Mouse (Mus musculus) kidney, postnatal 0 days (tissue): ENCODE measurements around the gene Ndc1. TPM values are rescaled to one million over a fixed set of nuclear protein-coding genes. Genes with fewer than 3 reads are reported as not detected.

Experiments used
- ATAC-seq: fragments of 200-750 bp; cut with Nextera tagmentation; replicated peaks from 2 replicates; pipeline ENCODE4 v1.8.0; 2017; ENCODE audit warnings: low read depth, moderate number of reproducible peaks, moderate TSS enrichment, moderate library complexity; ENCODE audit not compliant: low FRiP score
- DNase-seq: peaks from one replicate; pipeline ENCODE4 v3.0.0-alpha.2; 2016; ENCODE audit warnings: low spot score
- H3K27ac ChIP-seq: fragments of 300-500 bp; sonication (generic); 2 replicates; pipeline ENCODE4 v1.5.1; 2014; ENCODE audit warnings: mild to moderate bottlenecking
- H3K27me3 ChIP-seq: fragments of 300-500 bp; sonication (generic); 2 replicates; pipeline ENCODE4 v1.6.1; 2014; ENCODE audit warnings: low read length, mixed read lengths; ENCODE audit not compliant: insufficient read depth
- H3K36me3 ChIP-seq: fragments of 300-500 bp; sonication (generic); 2 replicates; pipeline ENCODE4 v1.6.1; 2014; ENCODE audit warnings: low read length, mixed read lengths; ENCODE audit not compliant: insufficient read depth
- H3K4me1 ChIP-seq: fragments of 300-500 bp; sonication (generic); replicated peaks from 2 replicates; pipeline ENCODE4 v1.6.1; 2014; ENCODE audit warnings: antibody characterized with exemption, low read length, mixed read lengths; ENCODE audit not compliant: insufficient read depth
- H3K4me2 ChIP-seq: fragments of 300-500 bp; sonication (generic); 2 replicates; pipeline ENCODE4 v1.6.1; 2014; ENCODE audit warnings: mild to moderate bottlenecking, low read length, moderate library complexity, mixed read lengths
- H3K4me3 ChIP-seq: fragments of 300-500 bp; sonication (generic); replicated peaks from 2 replicates; pipeline ENCODE4 v1.5.1; 2014; ENCODE audit warnings: low read depth, low read length
- H3K9ac ChIP-seq: fragments of 300-500 bp; sonication (generic); 2 replicates; pipeline ENCODE4 v1.6.1; 2014; ENCODE audit warnings: low read depth, low read length
- H3K9me3 ChIP-seq: fragments of 300-500 bp; sonication (generic); replicated peaks from 2 replicates; pipeline ENCODE4 v1.6.1; 2016; ENCODE audit warnings: low read length, inconsistent platforms, mixed read lengths
- CTCF ChIP-seq: IDR thresholded peaks from 2 replicates; pipeline ENCODE4 v1.5.1; 2016; ENCODE audit warnings: antibody characterized with exemption, low read depth, mild to moderate bottlenecking, moderate library complexity
- WGBS: fragments of 180-500 bp; shearing (Covaris S2); extraction: QIAGEN DNeasy Blood & Tissue Kit; methylation state at CpG from one replicate; pipeline ENCODE4 v1.1.7; 2014; 5-methylcytosine and 5-hydroxymethylcytosine counted together
- polyA plus RNA-seq: library from polyadenylated mRNA; unstranded; fragments of >200 nt; fragmentation: Nextera tagmentation; extraction: Ambion mirVana; gene quantifications from 2 replicates; pipeline ENCODE4 v1.2.1, GENCODE M21; 2015

Ndc1 gene
- polyA plus RNA-seq, 1 experiment from 2014 or later, result 19.0 TPM

DNA sequence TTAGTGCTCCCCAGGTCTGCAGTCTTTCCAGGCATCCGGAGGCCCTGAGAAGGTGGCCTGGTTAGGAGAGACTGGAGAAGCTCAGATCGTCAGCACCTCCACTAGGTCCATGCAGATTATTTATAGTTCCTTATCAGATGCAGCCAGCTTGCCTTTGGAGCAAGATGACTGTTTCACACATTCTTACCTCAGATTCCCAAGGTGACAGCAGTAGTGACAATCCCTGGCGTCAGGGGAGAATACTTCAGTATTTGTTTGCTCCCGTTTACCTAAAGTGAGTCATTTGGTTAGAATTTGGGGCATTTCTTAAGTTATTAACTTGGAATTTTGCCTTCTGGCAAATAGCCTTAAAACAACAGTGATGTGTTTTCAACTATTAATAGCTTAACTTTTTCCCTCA, 7.1 kb downstream of the Ndc1 start:
- no peak for TF ChIP-seq CTCF
- 0 out of 2 replicates have a peak overlapping the region, but pooled peaks have one; percentile 0 for H3K9ac ChIP-seq
- H3K4me1 ChIP-seq, result no peaks in the 10 kb centered on the region
- H3K36me3 ChIP-seq, result peaks cover 37% of the 10 kb centered on the region; the same call in 1 of the 2 replicates
- DNase-seq (no peak), ATAC-seq (no peak)
- H3K27ac ChIP-seq, result no peak overlapping the region
- no peak overlapping the region for H3K4me3 ChIP-seq
- no peak overlapping the region for H3K4me2 ChIP-seq
- WGBS, result 63% methylated on average over 4 of the region's 4 CpGs
- no peaks in the 10 kb centered on the region for H3K9me3 ChIP-seq
- H3K27me3 ChIP-seq, result no peaks in the 10 kb centered on the region

GRCm38 (mm10) chr4:107378954-107379353, 11.4 kb downstream of the Ndc1 start:
- Histone ChIP-seq H3K4me3 (no peak overlapping the region), H3K4me1 (no peaks in the 10 kb centered on the region), H3K9me3 (no peaks in the 10 kb centered on the region), H3K27ac (no peak overlapping the region), H3K4me2 (no peak overlapping the region), H3K27me3 (no peaks in the 10 kb centered on the region), H3K9ac (no peak overlapping the region), H3K36me3 (peaks cover 35% of the 10 kb centered on the region)
- WGBS, result 84% methylated on average over 6 of the region's 6 CpGs
- ATAC-seq (peak; percentile 80), DNase-seq (no peak)
- no peak for TF ChIP-seq CTCF

DNA sequence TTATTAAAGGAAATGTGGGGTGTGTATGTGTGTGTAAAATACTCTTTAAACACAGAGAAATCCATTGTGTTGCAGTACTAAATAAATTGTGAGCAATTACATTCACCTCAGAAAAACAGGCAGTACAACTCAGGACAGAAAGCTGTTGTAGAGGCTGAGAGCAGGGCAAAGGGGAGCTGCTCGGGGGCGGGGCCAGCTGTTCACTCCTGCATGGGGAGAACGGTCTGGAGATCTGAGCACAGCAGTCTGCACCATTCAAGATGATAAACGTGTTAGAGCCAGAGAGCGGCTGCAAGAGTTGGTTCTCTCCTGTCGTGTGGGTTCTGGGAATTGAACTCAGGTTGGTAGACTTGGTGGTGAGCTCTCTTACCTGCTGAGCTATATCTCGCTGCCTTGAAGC, 13.3 kb downstream of the Ndc1 start:
- no peak for TF ChIP-seq CTCF
- ATAC-seq (no peak), DNase-seq (no peak)
- Histone ChIP-seq H3K9me3 (no peaks in the 10 kb centered on the region), H3K4me2 (no peak overlapping the region), H3K4me1 (no peaks in the 10 kb centered on the region), H3K9ac (no peak overlapping the region), H3K27ac (no peak overlapping the region), H3K27me3 (no peaks in the 10 kb centered on the region), H3K36me3 (peaks cover 36% of the 10 kb centered on the region; the same call in 1 of the 2 replicates), H3K4me3 (no peak overlapping the region)
- 65% methylated on average over 7 of the region's 7 CpGs for WGBS

DNA sequence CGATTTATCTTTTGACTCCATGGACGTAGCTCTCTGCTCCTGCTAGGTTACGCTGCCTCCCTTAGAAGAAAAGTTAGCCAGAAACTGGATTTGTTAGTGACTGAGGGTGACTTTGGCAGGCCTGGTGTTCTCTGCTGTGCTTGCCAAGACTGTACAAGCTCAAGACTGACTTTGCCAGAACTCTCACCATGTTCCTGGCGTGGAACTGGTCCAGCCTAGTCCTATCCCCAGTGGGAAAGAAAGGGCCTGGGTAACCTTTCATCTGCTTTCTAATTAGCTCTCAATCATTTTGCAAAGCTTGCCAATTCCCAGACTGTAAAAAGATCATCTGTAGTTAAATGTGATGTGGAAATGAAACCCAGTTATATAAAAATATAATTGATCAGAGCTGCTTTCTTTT, 19.5 kb downstream of the Ndc1 start:
- no peak overlapping the region for H3K27ac ChIP-seq
- DNase-seq (no peak), ATAC-seq (no peak)
- no peak overlapping the region for H3K9ac ChIP-seq
- no peak for TF ChIP-seq CTCF
- peaks cover 52% of the 10 kb centered on the region for H3K36me3 ChIP-seq
- no peaks in the 10 kb centered on the region for H3K9me3 ChIP-seq
- no peak overlapping the region for H3K4me2 ChIP-seq
- H3K4me3 ChIP-seq, result no peak overlapping the region
- no peaks in the 10 kb centered on the region for H3K4me1 ChIP-seq
- WGBS, result 97% methylated on average over 4 of the region's 4 CpGs
- no peaks in the 10 kb centered on the region for H3K27me3 ChIP-seq

DNA sequence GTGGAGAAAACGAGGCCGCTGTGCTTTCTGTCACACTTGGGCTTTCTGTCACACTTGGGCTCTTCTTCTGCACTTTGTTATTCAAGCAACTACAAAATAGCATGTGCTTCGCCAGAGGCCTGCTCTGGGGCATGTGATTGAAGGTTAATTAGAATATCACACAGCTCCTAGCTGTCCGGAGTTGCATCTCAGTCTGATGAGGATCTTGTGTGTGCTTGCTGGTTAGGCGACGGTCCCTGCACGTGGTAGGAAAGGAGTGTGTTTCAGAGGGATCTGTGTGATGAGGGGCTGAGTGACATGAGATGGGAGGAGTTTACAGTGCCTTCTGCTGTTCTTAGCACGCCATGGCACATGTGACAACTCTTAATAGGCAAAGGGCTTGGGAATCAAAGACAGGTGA, 19.9 kb downstream of the Ndc1 start:
- WGBS, result 91% methylated on average over 8 of the region's 8 CpGs
- no peak overlapping the region for H3K4me2 ChIP-seq
- H3K9me3 ChIP-seq, result no peaks in the 10 kb centered on the region
- H3K27me3 ChIP-seq, result no peaks in the 10 kb centered on the region
- H3K27ac ChIP-seq, result no peak overlapping the region
- no peaks in the 10 kb centered on the region for H3K4me1 ChIP-seq
- no peak for DNase-seq
- ATAC-seq, result no peak
- TF ChIP-seq CTCF, result no peak
- no peak overlapping the region for H3K4me3 ChIP-seq
- H3K36me3 ChIP-seq, result peaks cover 56% of the 10 kb centered on the region
- no peak overlapping the region for H3K9ac ChIP-seq

- WGBS, result 89% methylated on average over 2 of the region's 2 CpGs
- Histone ChIP-seq H3K9ac (no peak overlapping the region), H3K36me3 (peaks cover 54% of the 10 kb centered on the region), H3K27me3 (no peaks in the 10 kb centered on the region), H3K4me1 (no peaks in the 10 kb centered on the region), H3K4me3 (no peak overlapping the region), H3K27ac (no peak overlapping the region), H3K4me2 (no peak overlapping the region), H3K9me3 (no peaks in the 10 kb centered on the region)
- TF ChIP-seq CTCF, result no peak
- ATAC-seq (no peak), DNase-seq (no peak)
These were observed 20.7 kb downstream of the Ndc1 start for GRCm38 (mm10) chr4:107388291-107388690.

DNA sequence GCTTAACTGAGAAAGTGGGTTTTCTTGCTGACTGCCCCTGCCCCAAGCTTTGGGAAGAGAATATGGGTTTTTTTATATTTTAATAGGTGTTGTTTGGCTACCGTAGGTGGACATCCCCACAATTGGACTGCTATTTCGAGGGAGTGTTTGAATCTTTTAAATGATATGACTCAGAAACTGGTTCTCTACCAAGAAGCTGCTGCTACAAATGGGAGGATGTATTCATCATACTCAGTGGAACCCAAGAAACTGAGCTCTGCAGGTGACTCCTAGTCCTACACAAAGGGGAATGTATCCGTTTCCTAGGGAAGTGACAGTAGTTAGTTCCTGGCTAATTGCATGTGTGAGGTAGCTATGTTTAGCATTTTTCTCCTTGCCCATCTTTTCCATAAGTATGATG, 21.8 kb downstream of the Ndc1 start:
- TF ChIP-seq CTCF, result no peak
- no peak overlapping the region for H3K4me2 ChIP-seq
- peaks cover 56% of the 10 kb centered on the region for H3K36me3 ChIP-seq
- H3K27me3 ChIP-seq, result no peaks in the 10 kb centered on the region
- H3K27ac ChIP-seq, result no peak overlapping the region
- ATAC-seq (no peak), DNase-seq (no peak)
- H3K9me3 ChIP-seq, result no peaks in the 10 kb centered on the region
- H3K9ac ChIP-seq, result no peak overlapping the region
- H3K4me1 ChIP-seq, result no peaks in the 10 kb centered on the region
- no peak overlapping the region for H3K4me3 ChIP-seq
- 94% methylated on average over 3 of the region's 3 CpGs for WGBS
